Mouse (Mus musculus) stomach, postnatal 0 days (tissue): Measurements from ENCODE around the gene Opcml. TPM values are rescaled to one million over a fixed set of nuclear protein-coding genes. Genes with fewer than 3 reads are reported as not detected.

Experiments
- ATAC-seq: fragments of 200-750 bp; cut with Nextera tagmentation; 2 replicates; pipeline ENCODE4 v1.8.0; 2017; ENCODE audit not compliant: low FRiP score, low TSS enrichment
- DNase-seq: peaks from one replicate; pipeline ENCODE4 v3.0.0-alpha.2; 2016; ENCODE audit warnings: low spot score
- H3K27ac ChIP-seq: fragments of 300-500 bp; sonication (generic); replicated peaks from 2 replicates; pipeline ENCODE4 v1.5.1; 2014; ENCODE audit warnings: mild to moderate bottlenecking, control low read depth
- H3K27me3 ChIP-seq: fragments of 300-500 bp; sonication (generic); 2 replicates; pipeline ENCODE4 v1.6.1; 2014; ENCODE audit warnings: low read length; ENCODE audit not compliant: control insufficient read depth, insufficient read depth
- H3K36me3 ChIP-seq: fragments of 300-500 bp; sonication (generic); 2 replicates; pipeline ENCODE4 v1.6.1; 2014; ENCODE audit warnings: low read length, mixed read lengths; ENCODE audit not compliant: control insufficient read depth, insufficient read depth
- H3K4me1 ChIP-seq: fragments of 300-500 bp; sonication (generic); replicated peaks from 2 replicates; pipeline ENCODE4 v1.6.1; 2014; ENCODE audit warnings: antibody characterized with exemption; ENCODE audit not compliant: control insufficient read depth, insufficient read depth
- H3K4me2 ChIP-seq: fragments of 300-500 bp; sonication (generic); replicated peaks from 2 replicates; pipeline ENCODE4 v1.6.1; 2014; ENCODE audit warnings: low read depth, mild to moderate bottlenecking, control low read depth, moderate library complexity
- H3K4me3 ChIP-seq: fragments of 300-500 bp; sonication (generic); 2 replicates; pipeline ENCODE4 v1.5.1; 2014; ENCODE audit warnings: low read depth, low read length, control low read depth
- H3K9ac ChIP-seq: fragments of 300-500 bp; sonication (generic); 2 replicates; pipeline ENCODE4 v1.6.1; 2014; ENCODE audit warnings: mild to moderate bottlenecking, low read length, control low read depth, mixed read lengths
- H3K9me3 ChIP-seq: fragments of 300-500 bp; sonication (generic); 2 replicates; pipeline ENCODE4 v1.6.1; 2016; ENCODE audit warnings: low read length; ENCODE audit not compliant: control insufficient read depth
- CTCF ChIP-seq: IDR thresholded peaks from 2 replicates; pipeline ENCODE4 v1.5.1; 2016; ENCODE audit warnings: antibody characterized with exemption, low read depth, mild to moderate bottlenecking, moderate library complexity
- EP300 ChIP-seq: optimal IDR thresholded peaks from 2 replicates; pipeline ENCODE3; 2016; ENCODE audit warnings: antibody characterized with exemption
- WGBS: fragments of 180-500 bp; shearing (Covaris S2); extraction: QIAGEN DNeasy Blood & Tissue Kit; methylation state at CpG from one replicate; pipeline ENCODE4 v1.1.7; 2014; 5-methylcytosine and 5-hydroxymethylcytosine counted together
- polyA plus RNA-seq: library from polyadenylated mRNA; unstranded; fragments of >200 nt; fragmentation: Nextera tagmentation; extraction: Ambion mirVana; gene quantifications from 2 replicates; pipeline ENCODE4 v1.2.1, GENCODE M21; 2015

Gene Opcml
- polyA plus RNA-seq, 1 experiment from 2014 or later, result 1.1 TPM

- Histone ChIP-seq H3K4me2 (no peak overlapping the region), H3K4me1 (no peaks in the 10 kb centered on the region), H3K9me3 (no peaks in the 10 kb centered on the region), H3K36me3 (no peaks in the 10 kb centered on the region), H3K9ac (no peak overlapping the region), H3K27ac (no peak overlapping the region), H3K4me3 (no peak overlapping the region), H3K27me3 (no peaks in the 10 kb centered on the region)
- TF ChIP-seq CTCF (no peak), EP300 (no peak)
- WGBS, result 76% methylated on average over 6 of the region's 6 CpGs
- ATAC-seq (no peak), DNase-seq (no peak)
Observed at GRCm38 (mm10) chr9:27781291-27781993, 9.1 kb upstream of the Opcml start.

- Histone ChIP-seq H3K27ac (no peak overlapping the region), H3K4me3 (no peak overlapping the region), H3K4me1 (no peaks in the 10 kb centered on the region), H3K9me3 (no peaks in the 10 kb centered on the region), H3K27me3 (no peaks in the 10 kb centered on the region), H3K4me2 (no peak overlapping the region), H3K36me3 (no peaks in the 10 kb centered on the region), H3K9ac (no peak overlapping the region)
- 0% methylated on average over 1 of the region's 1 CpGs for WGBS
- TF ChIP-seq EP300, result no peak
- TF ChIP-seq CTCF, result 0 out of 2 replicates have a peak, but pooled peaks have one; percentile 9
- DNase-seq (no peak), ATAC-seq (no peak)
Observed at GRCm38 (mm10) chr9:27781994-27782337, 8.6 kb upstream of the Opcml start.

GRCm38 (mm10) chr9:27791639-27791966 lies 1.0 kb downstream of the Opcml start:
- no peak overlapping the region for H3K9ac ChIP-seq
- TF ChIP-seq EP300 (no peak), CTCF (no peak)

GRCm38 (mm10) chr9:27792226-27792625 lies 1.7 kb downstream of the Opcml start:
- ATAC-seq (no peak), DNase-seq (no peak)
- H3K4me3 ChIP-seq, result no peak overlapping the region
- 58% methylated on average over 2 of the region's 2 CpGs for WGBS
- no peak for TF ChIP-seq EP300
- no peak for TF ChIP-seq CTCF
- no peaks in the 10 kb centered on the region for H3K36me3 ChIP-seq
- H3K27me3 ChIP-seq, result no peaks in the 10 kb centered on the region
- H3K4me2 ChIP-seq, result no peak overlapping the region
- no peaks in the 10 kb centered on the region for H3K9me3 ChIP-seq
- no peaks in the 10 kb centered on the region for H3K4me1 ChIP-seq
- H3K27ac ChIP-seq, result no peak overlapping the region
- no peak overlapping the region for H3K9ac ChIP-seq

More at GRCm38 (mm10) chr9:27791639-27791966, 1.0 kb downstream of the Opcml start:
- Histone ChIP-seq H3K27ac (no peak overlapping the region), H3K9me3 (no peaks in the 10 kb centered on the region), H3K4me2 (peak overlapping the region; percentile 50), H3K27me3 (no peaks in the 10 kb centered on the region), H3K4me1 (no peaks in the 10 kb centered on the region), H3K36me3 (no peaks in the 10 kb centered on the region), H3K4me3 (peak overlapping the region; percentile 25)
- no peak for DNase-seq
- 2% methylated on average over 12 of the region's 12 CpGs for WGBS
- ATAC-seq, result no peak

GRCm38 (mm10) chr9:27792994-27793393 lies 2.4 kb downstream of the Opcml start:
- no peaks in the 10 kb centered on the region for H3K9me3 ChIP-seq
- H3K36me3 ChIP-seq, result no peaks in the 10 kb centered on the region
- DNase-seq (no peak), ATAC-seq (no peak)
- 67% methylated on average over 3 of the region's 3 CpGs for WGBS
- no peaks in the 10 kb centered on the region for H3K27me3 ChIP-seq
- no peak for TF ChIP-seq CTCF
- H3K27ac ChIP-seq, result no peak overlapping the region
- H3K9ac ChIP-seq, result no peak overlapping the region
- H3K4me1 ChIP-seq, result no peaks in the 10 kb centered on the region
- H3K4me3 ChIP-seq, result no peak overlapping the region
- no peak overlapping the region for H3K4me2 ChIP-seq

- no peaks in the 10 kb centered on the region for H3K9me3 ChIP-seq
- no peaks in the 10 kb centered on the region for H3K36me3 ChIP-seq
- H3K27ac ChIP-seq, result no peak overlapping the region
- no peaks in the 10 kb centered on the region for H3K4me1 ChIP-seq
- DNase-seq (no peak), ATAC-seq (no peak)
- H3K4me2 ChIP-seq, result no peak overlapping the region
- H3K9ac ChIP-seq, result no peak overlapping the region
- H3K27me3 ChIP-seq, result no peaks in the 10 kb centered on the region
- TF ChIP-seq CTCF (no peak), EP300 (no peak)
- 80% methylated on average over 1 of the region's 1 CpGs for WGBS
- no peak overlapping the region for H3K4me3 ChIP-seq
Observed at GRCm38 (mm10) chr9:27796535-27796934, 6.0 kb downstream of the Opcml start.
